27 mouse cellular contexts compared by ENCODE assay signal in the genomic region with DNA sequence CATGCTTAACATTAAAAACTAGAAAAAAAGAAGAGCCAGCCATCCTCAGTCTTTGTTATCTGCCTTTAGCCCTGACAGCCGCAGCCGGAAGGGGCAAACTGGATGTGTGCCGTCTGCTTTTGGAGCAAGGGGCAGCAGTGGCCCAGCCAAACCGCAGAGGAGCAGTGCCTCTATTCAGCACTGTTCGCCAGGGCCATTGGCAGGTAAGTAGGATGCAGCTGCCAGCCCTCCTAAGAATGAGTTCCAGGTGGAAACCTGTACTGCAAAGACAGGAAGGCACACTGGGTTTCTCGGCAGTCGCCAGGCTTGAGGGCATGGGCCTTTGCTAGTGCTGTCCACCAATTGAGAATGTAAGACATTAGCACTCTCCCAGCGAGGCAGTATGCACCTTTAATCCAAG. TPM values are rescaled to one million over a fixed set of nuclear protein-coding genes. Genes with fewer than 3 reads are reported as not detected.
DNase-seq lines count a peak whose midpoint lies in the region; ATAC-seq and TF ChIP-seq lines count a peak whose summit lies in the region.
"Had no signal": no experiment of that assay in that cellular context is flagged by ENCODE, and none has a peak within 500 bp of the region (broad histone marks: within the 10 kb centered on the region; RNA-seq: fewer than 3 reads in every experiment).

No protein-coding gene starts in this region.

- peak; percentile 42 to 57 for DNase-seq in cerebellum, postnatal 10 days
- no peak for DNase-seq in cerebellum, adult 11-12 months
- DNase-seq in cerebellum, postnatal 36 days: peak; percentile 8 to 15
- DNase-seq in cerebellum, postnatal 4 days (ENCODE audit: low spot score in 2 of 2): no peak
- no peak for DNase-seq in hindbrain, postnatal 0 days (ENCODE audit: low spot score)
- peak; percentile 37 for DNase-seq in gonadal fat pad, adult 2 months (ENCODE audit: low read depth)
- DNase-seq: adrenal gland, postnatal 10 days; adrenal gland, postnatal 36 days; embryo, embryonic 11 days; gastrocnemius, postnatal 14 days; heart, adult 2 months; kidney, adult 18-20 months had no signal

- H3K4me3 ChIP-seq in hindbrain, embryonic 16.5 days (ENCODE audit: low read length): no peak overlapping the region
- no peak overlapping the region for H3K4me3 ChIP-seq in hindbrain, postnatal 0 days (ENCODE audit: low read length)
- H3K4me3 ChIP-seq: embryonic facial prominence, embryonic 10.5 days; embryonic facial prominence, embryonic 13.5 days; erythroblast, embryonic 14.5 days; forebrain, embryonic 12.5 days; forebrain, embryonic 15.5 days; heart, adult 2 months; heart, embryonic 10.5 days; heart, embryonic 13.5 days; hindbrain, embryonic 12.5 days; hindbrain, embryonic 15.5 days had no signal

- 0 out of 2 replicates have a peak overlapping the region, but pooled peaks have one; percentile 14 for H3K9ac ChIP-seq in hindbrain, embryonic 16.5 days (ENCODE audit: low read depth, low read length)
- H3K9ac ChIP-seq in hindbrain, postnatal 0 days (replicated peaks; ENCODE audit: low read length): no peak overlapping the region
- H3K9ac ChIP-seq: embryonic facial prominence, embryonic 13.5 days; forebrain, embryonic 12.5 days; forebrain, embryonic 15.5 days; heart, embryonic 13.5 days; hindbrain, embryonic 12.5 days; hindbrain, embryonic 15.5 days had no signal

- H3K4me2 ChIP-seq in hindbrain, embryonic 16.5 days (ENCODE audit: low read length): no peak overlapping the region
- no peak overlapping the region for H3K4me2 ChIP-seq in hindbrain, postnatal 0 days (ENCODE audit: low read depth, low read length)
- H3K4me2 ChIP-seq: embryonic facial prominence, embryonic 13.5 days; forebrain, embryonic 12.5 days; forebrain, embryonic 15.5 days; heart, embryonic 13.5 days; hindbrain, embryonic 12.5 days; hindbrain, embryonic 15.5 days had no signal

- no peak for ATAC-seq in hindbrain, embryonic 16.5 days
- no peak for ATAC-seq in hindbrain, postnatal 0 days
- ATAC-seq: forebrain, embryonic 15.5 days; inflammation-experienced regulatory T-cells, adult 6 months; intestine, embryonic 16.5 days; Patski had no signal

- WGBS in hindbrain, embryonic 16.5 days: 84% methylated on average over 8 of the region's 8 CpGs
- WGBS in hindbrain, postnatal 0 days: 81% methylated on average over 8 of the region's 8 CpGs

- no peak overlapping the region for H3K27ac ChIP-seq in hindbrain, embryonic 16.5 days (ENCODE audit: low read depth, low read length)
- H3K27ac ChIP-seq in hindbrain, postnatal 0 days: no peak overlapping the region
- H3K27ac ChIP-seq: embryonic facial prominence, embryonic 10.5 days; embryonic facial prominence, embryonic 13.5 days; forebrain, embryonic 12.5 days; forebrain, embryonic 15.5 days; heart, adult 2 months; heart, embryonic 10.5 days; heart, embryonic 13.5 days; hindbrain, embryonic 12.5 days; hindbrain, embryonic 15.5 days had no signal

- TF ChIP-seq CTCF in hindbrain, postnatal 0 days (IDR thresholded peaks at IDR 0.05; ENCODE audit: low read depth): no peak

- H3K27me3 ChIP-seq in hindbrain, embryonic 16.5 days (replicated peaks; ENCODE audit: control insufficient read depth, insufficient read depth, low read length): no peaks in the 10 kb centered on the region
- H3K27me3 ChIP-seq in hindbrain, postnatal 0 days (ENCODE audit: insufficient read depth, low read length): no peaks in the 10 kb centered on the region
- H3K27me3 ChIP-seq: CH12.LX; embryonic facial prominence, embryonic 13.5 days; forebrain, embryonic 12.5 days; forebrain, embryonic 15.5 days; heart, embryonic 13.5 days; hindbrain, embryonic 12.5 days; hindbrain, embryonic 15.5 days; Patski had no signal

- H3K4me1 ChIP-seq in hindbrain, embryonic 16.5 days (ENCODE audit: control insufficient read depth, insufficient read depth, low read depth, low read length): no peaks in the 10 kb centered on the region
- no peaks in the 10 kb centered on the region for H3K4me1 ChIP-seq in hindbrain, postnatal 0 days (ENCODE audit: insufficient read depth, low read length)
- H3K4me1 ChIP-seq: embryonic facial prominence, embryonic 10.5 days; embryonic facial prominence, embryonic 13.5 days; forebrain, embryonic 12.5 days; forebrain, embryonic 15.5 days; heart, embryonic 10.5 days; hindbrain, embryonic 12.5 days; hindbrain, embryonic 15.5 days had no signal

- H3K9me3 ChIP-seq in hindbrain, embryonic 16.5 days (ENCODE audit: control insufficient read depth, low read length): no peaks in the 10 kb centered on the region
- no peaks in the 10 kb centered on the region for H3K9me3 ChIP-seq in hindbrain, postnatal 0 days (ENCODE audit: low read length)
- H3K9me3 ChIP-seq: embryonic facial prominence, embryonic 10.5 days; embryonic facial prominence, embryonic 13.5 days; forebrain, embryonic 12.5 days; forebrain, embryonic 15.5 days; G1E; heart, embryonic 10.5 days; heart, embryonic 13.5 days; hindbrain, embryonic 12.5 days; hindbrain, embryonic 15.5 days had no signal

- H3K36me3 ChIP-seq in hindbrain, embryonic 16.5 days (ENCODE audit: control insufficient read depth, insufficient read depth, low read length): peaks cover 23% of the 10 kb centered on the region
- H3K36me3 ChIP-seq in hindbrain, postnatal 0 days (ENCODE audit: insufficient read depth, low read length): peaks cover 24% of the 10 kb centered on the region
- H3K36me3 ChIP-seq: forebrain, embryonic 12.5 days; G1E had no signal

RNA-seq across cellular contexts. Expression of a gene that starts 44.2 kb away (rescaled TPM):
- polyA plus RNA-seq in hindbrain, embryonic 16.5 days (2015; fragmentation: Nextera tagmentation; extraction: Ambion mirVana): 63.8 and 65.4 TPM in 2 replicates
- total RNA-seq in hindbrain, postnatal 0 days (2014; rRNA removed): 45.9 and 52.9 TPM in 2 replicates
- 55.9 and 57.8 TPM in 2 replicates for polyA plus RNA-seq in hindbrain, postnatal 0 days (2015; fragmentation: Nextera tagmentation; extraction: Ambion mirVana)
- 579 and 676 TPM in 2 replicates for polyA plus RNA-seq in gonadal fat pad, adult 2 months (2012; rRNA removed)
- polyA plus RNA-seq: G1E had no signal

RNA-seq across cellular contexts. Expression of a gene that starts 58.8 kb away (rescaled TPM):
- polyA plus RNA-seq in hindbrain, embryonic 16.5 days (2015; fragmentation: Nextera tagmentation; extraction: Ambion mirVana): 8.6 and 9.9 TPM in 2 replicates
- 31.1 and 35.9 TPM in 2 replicates for total RNA-seq in hindbrain, postnatal 0 days (2014; rRNA removed)
- polyA plus RNA-seq in hindbrain, postnatal 0 days (2015; fragmentation: Nextera tagmentation; extraction: Ambion mirVana): 10.3 and 11.1 TPM in 2 replicates
- polyA plus RNA-seq in gonadal fat pad, adult 2 months (2012; rRNA removed): 267 and 456 TPM in 2 replicates
- total RNA-seq: G1E had no signal
- polyA plus RNA-seq: erythroblast, embryonic 14.5 days; G1E; inflammation-experienced regulatory T-cells, adult 6 months had no signal

Comparison
In these comparisons a context has a peak if more than half of its experiments do, and no peak if none do; other contexts are left out.
1. DNase-seq: peak in cerebellum, postnatal 10 days (2 of 2), cerebellum, postnatal 36 days (2 of 2) and gonadal fat pad, adult 2 months (single experiment); none in cerebellum, adult 11-12 months (single experiment), cerebellum, postnatal 4 days (0 of 2) and hindbrain, postnatal 0 days (single experiment).
2. RNA of a gene that starts 58.8 kb away (polyA plus RNA-seq): 267 to 456 TPM in gonadal fat pad, adult 2 months; 10.3 to 11.1 TPM in hindbrain, postnatal 0 days and 8.6 to 9.9 TPM in hindbrain, embryonic 16.5 days; every median in the first group is over 10 times any median in the second.